In genomic region chr11:4317287-4317686, GRCm38 (mm10) we compare ENCODE assay signal across 26 mouse cellular contexts. TPM values are rescaled to one million over a fixed set of nuclear protein-coding genes. Genes with fewer than 3 reads are reported as not detected.
"Had no signal": no experiment of that assay in that cellular context is flagged by ENCODE, and none has a peak within 500 bp of the region (broad histone marks: within the 10 kb centered on the region; RNA-seq: fewer than 3 reads in every experiment).

No protein-coding gene starts in this region.

- H3K27me3 ChIP-seq: hindbrain, embryonic 13.5 days; hindbrain, embryonic 15.5 days; kidney, embryonic 15.5 days; limb, embryonic 13.5 days; limb, embryonic 15.5 days had no signal

- ATAC-seq: hindbrain, postnatal 0 days; intestine, embryonic 16.5 days; liver, embryonic 12.5 days had no signal

- H3K9ac ChIP-seq: heart, embryonic 12.5 days; hindbrain, embryonic 13.5 days; hindbrain, embryonic 15.5 days; kidney, embryonic 15.5 days; limb, embryonic 13.5 days; limb, embryonic 15.5 days; liver, embryonic 12.5 days had no signal

- H3K4me3 ChIP-seq: gastrocnemius, adult 2 months; heart, adult 2 months; heart, embryonic 12.5 days; hindbrain, embryonic 13.5 days; hindbrain, embryonic 15.5 days; kidney, embryonic 15.5 days; limb, embryonic 13.5 days; limb, embryonic 15.5 days; liver, embryonic 12.5 days had no signal

- H3K27ac ChIP-seq: gastrocnemius, adult 2 months; heart, adult 2 months; hindbrain, embryonic 13.5 days; hindbrain, embryonic 15.5 days; hindbrain, postnatal 0 days; kidney, embryonic 15.5 days; kidney, postnatal 0 days; limb, embryonic 13.5 days; limb, embryonic 15.5 days; liver, embryonic 12.5 days had no signal

- DNase-seq: gastrocnemius, adult 2 months; gastrocnemius, postnatal 10 days; gastrocnemius, postnatal 25 days; heart, adult 2 months; heart, postnatal 10 days; heart, postnatal 4 days; kidney, adult 11 months; kidney, adult 2 months; kidney, adult 9 months; kidney, postnatal 14 days; kidney, postnatal 36 days; layer of hippocampus, adult 9-11 months; layer of hippocampus, postnatal 36 days; left cerebral cortex, postnatal 4 days had no signal

- H3K4me2 ChIP-seq: heart, embryonic 12.5 days; hindbrain, embryonic 13.5 days; hindbrain, embryonic 15.5 days; kidney, embryonic 15.5 days; limb, embryonic 13.5 days; limb, embryonic 15.5 days; liver, embryonic 12.5 days had no signal

- H3K9me3 ChIP-seq: heart, embryonic 12.5 days; hindbrain, embryonic 13.5 days; hindbrain, embryonic 15.5 days; kidney, embryonic 15.5 days; limb, embryonic 13.5 days; limb, embryonic 15.5 days; liver, embryonic 12.5 days had no signal

- H3K36me3 ChIP-seq: heart, embryonic 12.5 days; hindbrain, embryonic 13.5 days; hindbrain, embryonic 15.5 days; kidney, embryonic 15.5 days; limb, embryonic 13.5 days; limb, embryonic 15.5 days; liver, embryonic 12.5 days had no signal

- H3K4me1 ChIP-seq: hindbrain, embryonic 13.5 days; hindbrain, embryonic 15.5 days; kidney, embryonic 15.5 days; limb, embryonic 13.5 days; limb, embryonic 15.5 days; liver, embryonic 12.5 days had no signal

RNA-seq across cellular contexts. Expression of gene Lif, which starts 59.9 kb away (rescaled TPM):
- total RNA-seq: liver, adult 2 months had no signal
- polyA plus RNA-seq: hindbrain, embryonic 11.5 days; liver, embryonic 12.5 days had no signal
